ENCODE assay signal across 9 mouse cellular contexts in the genomic region with DNA sequence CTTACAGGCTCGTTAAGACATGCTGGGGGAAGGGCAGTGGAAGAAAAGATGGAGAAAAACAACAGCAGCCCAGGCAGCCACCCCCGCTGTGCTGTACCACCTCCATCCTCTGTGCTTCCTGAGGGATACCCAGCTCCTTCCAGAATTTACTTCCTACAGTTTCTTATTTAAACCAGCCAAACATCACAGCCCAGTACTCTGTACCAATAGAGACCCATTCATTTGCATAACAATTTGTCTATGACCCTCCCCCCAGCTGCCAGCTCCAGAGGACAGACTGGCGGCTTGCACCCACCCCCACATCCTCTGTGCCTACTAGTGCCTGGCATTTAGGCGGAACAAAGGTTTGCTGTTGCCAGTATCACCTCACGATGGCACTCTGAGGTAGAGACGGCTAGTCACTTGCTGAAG. TPM values are rescaled to one million over a fixed set of nuclear protein-coding genes. Genes with fewer than 3 reads are reported as not detected.
DNase-seq lines count a peak whose midpoint lies in the region; ATAC-seq and TF ChIP-seq lines count a peak whose summit lies in the region.
"Had no signal": no experiment of that assay in that cellular context is flagged by ENCODE, and none has a peak within 500 bp of the region (broad histone marks: within the 10 kb centered on the region; RNA-seq: fewer than 3 reads in every experiment).

No protein-coding gene starts in this region.

- peak; percentile 25 for TF ChIP-seq CTCF in hindbrain, postnatal 0 days (IDR thresholded peaks at IDR 0.05; ENCODE audit: low read depth)
- TF ChIP-seq CTCF in midbrain, postnatal 0 days (IDR thresholded peaks at IDR 0.05), result no peak

- intact Hi-C loops in gastrocnemius, postnatal 14 days (cut with DNase I; ENCODE audit: low total_unique reads), result no loop called here

- peak overlapping the region; percentile 11; the same call in 1 of the 2 replicates for H3K27ac ChIP-seq in hindbrain, postnatal 0 days
- H3K27ac ChIP-seq in midbrain, postnatal 0 days (ENCODE audit: low read depth, low read length), result no peak overlapping the region

- H3K36me3 ChIP-seq in hindbrain, postnatal 0 days (ENCODE audit: insufficient read depth, low read length), result no peaks in the 10 kb centered on the region
- H3K36me3 ChIP-seq in midbrain, postnatal 0 days (ENCODE audit: insufficient read depth, low read length), result peaks cover 12% of the 10 kb centered on the region; the same call in 1 of the 2 replicates

- no peaks in the 10 kb centered on the region for H3K9me3 ChIP-seq in hindbrain, postnatal 0 days (ENCODE audit: low read length)
- no peaks in the 10 kb centered on the region for H3K9me3 ChIP-seq in midbrain, postnatal 0 days (ENCODE audit: low read length)

- peak overlapping the region; percentile 27; the same call in 1 of the 2 replicates for H3K4me2 ChIP-seq in hindbrain, postnatal 0 days (ENCODE audit: low read depth, low read length)
- H3K4me2 ChIP-seq in midbrain, postnatal 0 days (ENCODE audit: low read depth, low read length, poor library complexity, severe bottlenecking), result no peak overlapping the region
- H3K4me2 ChIP-seq: lung, embryonic 14.5 days had no signal

- H3K27me3 ChIP-seq in hindbrain, postnatal 0 days (ENCODE audit: insufficient read depth, low read length), result no peaks in the 10 kb centered on the region
- no peaks in the 10 kb centered on the region for H3K27me3 ChIP-seq in midbrain, postnatal 0 days (ENCODE audit: insufficient read depth, low read length)

- H3K9ac ChIP-seq in hindbrain, postnatal 0 days (replicated peaks; ENCODE audit: low read length), result no peak overlapping the region
- H3K9ac ChIP-seq in midbrain, postnatal 0 days (replicated peaks; ENCODE audit: low read length, poor library complexity, severe bottlenecking), result no peak overlapping the region
- H3K9ac ChIP-seq: lung, embryonic 14.5 days had no signal

- DNase-seq in A20 (ENCODE audit: low read depth, low spot score), result peak; percentile 79
- peak; percentile 79 for DNase-seq in T-cell, adult 2 months (ENCODE audit: low spot score)
- DNase-seq in hindbrain, postnatal 0 days (ENCODE audit: low spot score), result peak; percentile 44
- peak; percentile 51 for DNase-seq in midbrain, postnatal 0 days (ENCODE audit: low spot score)
- no peak for DNase-seq in urinary bladder, postnatal 25 days (ENCODE audit: low spot score)
- no peak for DNase-seq in gastrocnemius, adult 8-10 months (ENCODE audit: low spot score in 2 of 2)
- DNase-seq in gastrocnemius, postnatal 14 days, result no peak
- DNase-seq: lung, embryonic 14.5 days had no signal

- 9% methylated on average over 6 of the region's 6 CpGs for WGBS in hindbrain, postnatal 0 days
- 9% methylated on average over 6 of the region's 6 CpGs for WGBS in midbrain, postnatal 0 days

- peaks cover 14% of the 10 kb centered on the region; the same call in 1 of the 2 replicates for H3K4me1 ChIP-seq in hindbrain, postnatal 0 days (ENCODE audit: insufficient read depth, low read length)
- H3K4me1 ChIP-seq in midbrain, postnatal 0 days (ENCODE audit: insufficient read depth, low read length), result peaks cover 6% of the 10 kb centered on the region

- no peak overlapping the region for H3K4me3 ChIP-seq in hindbrain, postnatal 0 days (ENCODE audit: low read length)
- no peak overlapping the region for H3K4me3 ChIP-seq in midbrain, postnatal 0 days (ENCODE audit: low read depth, low read length)

- no peak for ATAC-seq in hindbrain, postnatal 0 days
- no peak for ATAC-seq in midbrain, postnatal 0 days (ENCODE audit: low FRiP score)
- ATAC-seq in megakaryocyte, adult 5-6 weeks (ENCODE audit: poor library complexity, severe bottlenecking), result no peak

RNA-seq across cellular contexts. Expression of a gene that starts 4.7 kb away (rescaled TPM):
- 77.6 and 99.2 TPM in 2 replicates for total RNA-seq in hindbrain, postnatal 0 days (2014; rRNA removed)
- polyA plus RNA-seq in hindbrain, postnatal 0 days (2015; fragmentation: Nextera tagmentation; extraction: Ambion mirVana), result 14.0 and 14.6 TPM in 2 replicates
- 88.2 and 93.2 TPM in 2 replicates for total RNA-seq in midbrain, postnatal 0 days (2014; rRNA removed)
- 12.3 and 14.7 TPM in 2 replicates for polyA plus RNA-seq in midbrain, postnatal 0 days (2015; fragmentation: Nextera tagmentation; extraction: Ambion mirVana)
- total RNA-seq in megakaryocyte, adult 5-6 weeks (2015), result 10.1 and 11.7 TPM in 2 replicates
- 8.7 and 10.7 TPM in 2 replicates for total RNA-seq in megakaryocyte, adult 5-6 weeks (2017)
- 10 to 100 TPM; 23.5 to 24.8 (median 24.3) TPM for total RNA-seq in gastrocnemius, adult 8-10 months (2022)
- total RNA-seq in gastrocnemius, postnatal 14 days (2021), result 10 to 100 TPM; 17.7 to 20.6 TPM

RNA-seq across cellular contexts. Expression of a gene that starts 13.9 kb away (rescaled TPM):
- total RNA-seq in hindbrain, postnatal 0 days (2014; rRNA removed), result 106 and 109 TPM in 2 replicates
- polyA plus RNA-seq in hindbrain, postnatal 0 days (2015; fragmentation: Nextera tagmentation; extraction: Ambion mirVana), result 9.4 and 10.8 TPM in 2 replicates
- total RNA-seq in midbrain, postnatal 0 days (2014; rRNA removed), result 141 and 168 TPM in 2 replicates
- polyA plus RNA-seq in midbrain, postnatal 0 days (2015; fragmentation: Nextera tagmentation; extraction: Ambion mirVana), result 8.1 and 10.6 TPM in 2 replicates
- total RNA-seq in megakaryocyte, adult 5-6 weeks (2015), result 21.2 and 25.8 TPM in 2 replicates
- 36.5 and 50.0 TPM in 2 replicates for total RNA-seq in megakaryocyte, adult 5-6 weeks (2017)
- 10 to 100 TPM; 11.1 to 13.9 (median 11.2) TPM for total RNA-seq in gastrocnemius, adult 8-10 months (2022)
- 10 to 100 TPM; 12.0 to 13.7 TPM for total RNA-seq in gastrocnemius, postnatal 14 days (2021)

RNA-seq across cellular contexts. Expression of a gene that starts 26.2 kb away (rescaled TPM):
- total RNA-seq in hindbrain, postnatal 0 days (2014; rRNA removed), result 25.4 and 35.0 TPM in 2 replicates
- polyA plus RNA-seq in hindbrain, postnatal 0 days (2015; fragmentation: Nextera tagmentation; extraction: Ambion mirVana), result 30.2 and 32.2 TPM in 2 replicates
- total RNA-seq in midbrain, postnatal 0 days (2014; rRNA removed), result 17.7 and 30.7 TPM in 2 replicates
- 23.8 and 28.9 TPM in 2 replicates for polyA plus RNA-seq in midbrain, postnatal 0 days (2015; fragmentation: Nextera tagmentation; extraction: Ambion mirVana)
- 20.3 and 24.6 TPM in 2 replicates for total RNA-seq in megakaryocyte, adult 5-6 weeks (2015)
- total RNA-seq in megakaryocyte, adult 5-6 weeks (2017), result 8.2 and 10.7 TPM in 2 replicates
- total RNA-seq in gastrocnemius, adult 8-10 months (2022), result 1 to 10 TPM; 3.1 to 3.9 (median 3.4) TPM
- 1 to 10 TPM; 3.5 to 4.0 TPM for total RNA-seq in gastrocnemius, postnatal 14 days (2021)

RNA-seq across cellular contexts. Expression of a gene that starts 42.2 kb away (rescaled TPM):
- total RNA-seq in hindbrain, postnatal 0 days (2014; rRNA removed), result 1.2 and 4.5 TPM in 2 replicates
- polyA plus RNA-seq in hindbrain, postnatal 0 days (2015; fragmentation: Nextera tagmentation; extraction: Ambion mirVana), result 0.99 and 1.0 TPM in 2 replicates
- 1.7 and 2.4 TPM in 2 replicates for total RNA-seq in midbrain, postnatal 0 days (2014; rRNA removed)
- polyA plus RNA-seq in midbrain, postnatal 0 days (2015; fragmentation: Nextera tagmentation; extraction: Ambion mirVana), result 0.73 and 1.2 TPM in 2 replicates
- 3.0 and 4.8 TPM in 2 replicates for total RNA-seq in megakaryocyte, adult 5-6 weeks (2015)
- 7.0 and 9.1 TPM in 2 replicates for total RNA-seq in megakaryocyte, adult 5-6 weeks (2017)
- 1 to 10 TPM; 2.1 to 3.2 (median 2.7) TPM for total RNA-seq in gastrocnemius, adult 8-10 months (2022)
- total RNA-seq in gastrocnemius, postnatal 14 days (2021), result 1 to 10 TPM; 5.9 to 6.4 TPM

RNA-seq across cellular contexts. Expression of a gene that starts 51.6 kb away (rescaled TPM):
- 63.7 and 64.1 TPM in 2 replicates for total RNA-seq in hindbrain, postnatal 0 days (2014; rRNA removed)
- polyA plus RNA-seq in hindbrain, postnatal 0 days (2015; fragmentation: Nextera tagmentation; extraction: Ambion mirVana), result 42.2 and 42.7 TPM in 2 replicates
- total RNA-seq in midbrain, postnatal 0 days (2014; rRNA removed), result 43.7 and 51.3 TPM in 2 replicates
- 38.9 and 42.2 TPM in 2 replicates for polyA plus RNA-seq in midbrain, postnatal 0 days (2015; fragmentation: Nextera tagmentation; extraction: Ambion mirVana)
- 2.3 and 4.1 TPM in 2 replicates for total RNA-seq in megakaryocyte, adult 5-6 weeks (2015)
- 2.9 and 4.0 TPM in 2 replicates for total RNA-seq in megakaryocyte, adult 5-6 weeks (2017)
- total RNA-seq in gastrocnemius, adult 8-10 months (2022), result 10 to 100 TPM; 50.3 to 59.4 (median 56.9) TPM
- 10 to 100 TPM; 44.4 to 49.4 TPM for total RNA-seq in gastrocnemius, postnatal 14 days (2021)

Comparison
In these comparisons a context has a peak if more than half of its experiments do, and no peak if none do; other contexts are left out.
1. DNase-seq: peak in A20 (single experiment), T-cell, adult 2 months (single experiment), hindbrain, postnatal 0 days (single experiment) and midbrain, postnatal 0 days (single experiment); none in urinary bladder, postnatal 25 days (single experiment), gastrocnemius, adult 8-10 months (0 of 2) and gastrocnemius, postnatal 14 days (single experiment).